Mouse (Mus musculus) forebrain, embryonic 12.5 days (tissue): Measurements from ENCODE around the gene Zbtb21. TPM values are rescaled to one million over a fixed set of nuclear protein-coding genes. Genes with fewer than 3 reads are reported as not detected.
"Not testable (repeated sequence)": the region's sequence is repeated elsewhere in the genome, so short reads cannot be mapped to it uniquely, and the experiment has no call there.

Experiments
- ATAC-seq: fragments of 200-750 bp; cut with Nextera tagmentation; 2 replicates; pipeline ENCODE4 v1.8.0; 2017; ENCODE audit warnings: moderate TSS enrichment; ENCODE audit not compliant: low FRiP score
- H3K27ac ChIP-seq: fragments of 300-500 bp; sonication (generic); 2 replicates; pipeline ENCODE4 v1.5.1; 2016; ENCODE audit warnings: mild to moderate bottlenecking
- H3K27me3 ChIP-seq: fragments of 300-500 bp; sonication (generic); 2 replicates; pipeline ENCODE4 v1.6.1; 2016; ENCODE audit warnings: mild to moderate bottlenecking
- H3K36me3 ChIP-seq: fragments of 300-500 bp; sonication (generic); replicated peaks from 2 replicates; pipeline ENCODE4 v1.6.1; 2016; ENCODE audit warnings: mild to moderate bottlenecking
- H3K4me1 ChIP-seq: fragments of 300-500 bp; sonication (generic); 2 replicates; pipeline ENCODE4 v1.6.1; 2016
- H3K4me2 ChIP-seq: fragments of 300-500 bp; sonication (generic); 2 replicates; pipeline ENCODE4 v1.6.1; 2016; ENCODE audit warnings: mild to moderate bottlenecking, moderate library complexity
- H3K4me3 ChIP-seq: fragments of 300-500 bp; sonication (generic); replicated peaks from 2 replicates; pipeline ENCODE4 v1.5.1; 2016; ENCODE audit warnings: mild to moderate bottlenecking
- H3K9ac ChIP-seq: fragments of 300-500 bp; sonication (generic); 2 replicates; pipeline ENCODE4 v1.6.1; 2016; ENCODE audit warnings: mild to moderate bottlenecking
- H3K9me3 ChIP-seq: fragments of 300-500 bp; sonication (generic); 2 replicates; pipeline ENCODE4 v1.6.1; 2016
- WGBS: fragments of 180-500 bp; shearing (Covaris S2); methylation state at CpG from one replicate; pipeline ENCODE4 v1.1.7; 2016; 5-methylcytosine and 5-hydroxymethylcytosine counted together
- polyA plus RNA-seq: library from polyadenylated mRNA; unstranded; fragments of >200 nt; fragmentation: Nextera tagmentation; extraction: Ambion mirVana; gene quantifications from 2 replicates; pipeline ENCODE4 v1.2.1, GENCODE M21; 2016

Zbtb21 gene
- 14.2 and 14.3 TPM in 2 replicates for polyA plus RNA-seq

GRCm38 (mm10) chr16:97962151-97962948 is at the start of gene Zbtb21, which contains the start of gene C2cd2:
Gene Zbtb21 (minus strand): TSS chr16:97962622.
Gene C2cd2 (minus strand): TSS chr16:97962598.
- ATAC-seq: peak; percentile 99
- Histone ChIP-seq H3K9me3 (no peaks in the 10 kb centered on the region), H3K36me3 (no peaks in the 10 kb centered on the region), H3K27me3 (no peaks in the 10 kb centered on the region), H3K9ac (peak within 1 kb of the TSS; percentile 92), H3K4me1 (peaks cover 11% of the 10 kb centered on the region; the same call in 1 of the 2 replicates), H3K4me2 (peak within 1 kb of the TSS; percentile 74), H3K4me3 (peak within 1 kb of the TSS; percentile 84), H3K27ac (peak within 1 kb of the TSS; percentile 93)
- under 1% methylated on average over 78 of the region's 78 CpGs for WGBS

GRCm38 (mm10) chr16:97997383-97997731 is 34.9 kb upstream of the Zbtb21 start:
- Histone ChIP-seq H3K9ac (peak overlapping the region; percentile 54), H3K4me3 (peak overlapping the region; percentile 57), H3K9me3 (peaks cover 14% of the 10 kb centered on the region; the same call in 1 of the 2 replicates), H3K4me1 (peaks cover 13% of the 10 kb centered on the region), H3K4me2 (peak overlapping the region; percentile 81)
- H3K27ac ChIP-seq, H3K27me3 ChIP-seq, ATAC-seq, H3K36me3 ChIP-seq: not testable (repeated sequence)
- 0% methylated on average over 8 of the region's 8 CpGs for WGBS

- peaks cover 13% of the 10 kb centered on the region for H3K4me1 ChIP-seq
- peaks cover 3% of the 10 kb centered on the region; the same call in 1 of the 2 replicates for H3K27me3 ChIP-seq
- H3K9ac ChIP-seq: peak within 1 kb of the TSS; percentile 54
Measured at GRCm38 (mm10) chr16:97996616-97997382, 34.4 kb upstream of the Zbtb21 start, which contains the start of gene B230307C23Rik. Gene B230307C23Rik (plus strand): TSS chr16:97997315.

GRCm38 (mm10) chr16:97995849-97996615 is 33.6 kb upstream of the Zbtb21 start:
- peaks cover 9% of the 10 kb centered on the region; the same call in 1 of the 2 replicates for H3K9me3 ChIP-seq
- ATAC-seq: no peak
- no peaks in the 10 kb centered on the region for H3K36me3 ChIP-seq
- peak overlapping the region; percentile 54; the same call in 1 of the 2 replicates for H3K9ac ChIP-seq
- peak overlapping the region; percentile 81 for H3K4me2 ChIP-seq
- H3K4me3 ChIP-seq: peak overlapping the region; percentile 57
- 14% methylated on average over 1 of the region's 1 CpGs for WGBS
- no peak overlapping the region for H3K27ac ChIP-seq
- peaks cover 13% of the 10 kb centered on the region for H3K4me1 ChIP-seq
- H3K27me3 ChIP-seq: peaks cover 3% of the 10 kb centered on the region; the same call in 1 of the 2 replicates

More at GRCm38 (mm10) chr16:97996616-97997382, 34.4 kb upstream of the Zbtb21 start, which contains the start of gene B230307C23Rik:
- 2% methylated on average over 22 of the region's 22 CpGs for WGBS
- peak within 1 kb of the TSS; percentile 81 for H3K4me2 ChIP-seq
- H3K27ac ChIP-seq: 0 out of 2 replicates have a peak within 1 kb of the TSS, but pooled peaks have one; percentile 31
- no peaks in the 10 kb centered on the region for H3K36me3 ChIP-seq
- peak within 1 kb of the TSS; percentile 57 for H3K4me3 ChIP-seq
- peaks cover 9% of the 10 kb centered on the region; the same call in 1 of the 2 replicates for H3K9me3 ChIP-seq
- peak; percentile 99 for ATAC-seq

- not testable (repeated sequence) for H3K9me3 ChIP-seq, H3K27me3 ChIP-seq, ATAC-seq, H3K36me3 ChIP-seq, H3K4me1 ChIP-seq, H3K27ac ChIP-seq, H3K4me2 ChIP-seq, H3K9ac ChIP-seq, H3K4me3 ChIP-seq
- 89% methylated on average over 3 of the region's 3 CpGs for WGBS
Measured at GRCm38 (mm10) chr16:97992477-97992876, 30.1 kb upstream of the Zbtb21 start.

- ATAC-seq: no peak
- Histone ChIP-seq H3K27me3 (peaks cover 3% of the 10 kb centered on the region; the same call in 1 of the 2 replicates), H3K36me3 (no peaks in the 10 kb centered on the region), H3K4me1 (peaks cover 4% of the 10 kb centered on the region), H3K9ac (no peak overlapping the region), H3K9me3 (no peaks in the 10 kb centered on the region), H3K4me2 (no peak overlapping the region), H3K4me3 (no peak overlapping the region), H3K27ac (no peak overlapping the region)
- 74% methylated on average over 2 of the region's 2 CpGs for WGBS
Measured at GRCm38 (mm10) chr16:97991517-97991916, 29.1 kb upstream of the Zbtb21 start.

GRCm38 (mm10) chr16:97984589-97984988 is 22.2 kb upstream of the Zbtb21 start:
- H3K4me3 ChIP-seq: no peak overlapping the region
- H3K4me2 ChIP-seq: no peak overlapping the region
- ATAC-seq: no peak
- no peaks in the 10 kb centered on the region for H3K4me1 ChIP-seq
- H3K9me3 ChIP-seq: no peaks in the 10 kb centered on the region
- no peaks in the 10 kb centered on the region for H3K27me3 ChIP-seq
- 37% methylated on average over 5 of the region's 5 CpGs for WGBS
- H3K27ac ChIP-seq: no peak overlapping the region
- H3K36me3 ChIP-seq: no peaks in the 10 kb centered on the region
- no peak overlapping the region for H3K9ac ChIP-seq

GRCm38 (mm10) chr16:97981362-97981761 is 18.9 kb upstream of the Zbtb21 start:
- Histone ChIP-seq H3K9ac (no peak overlapping the region), H3K27me3 (no peaks in the 10 kb centered on the region), H3K9me3 (no peaks in the 10 kb centered on the region), H3K4me1 (no peaks in the 10 kb centered on the region), H3K36me3 (no peaks in the 10 kb centered on the region), H3K4me3 (no peak overlapping the region), H3K27ac (no peak overlapping the region), H3K4me2 (no peak overlapping the region)
- no peak for ATAC-seq
- 81% methylated on average over 1 of the region's 1 CpGs for WGBS

- 82% methylated on average over 3 of the region's 3 CpGs for WGBS
- no peaks in the 10 kb centered on the region for H3K4me1 ChIP-seq
- no peak overlapping the region for H3K4me2 ChIP-seq
- H3K36me3 ChIP-seq: no peaks in the 10 kb centered on the region
- H3K27me3 ChIP-seq: no peaks in the 10 kb centered on the region
- ATAC-seq: no peak
- H3K27ac ChIP-seq: no peak overlapping the region
- H3K9ac ChIP-seq: no peak overlapping the region
- H3K9me3 ChIP-seq: no peaks in the 10 kb centered on the region
- no peak overlapping the region for H3K4me3 ChIP-seq
Measured at GRCm38 (mm10) chr16:97977722-97978121, 15.3 kb upstream of the Zbtb21 start.

GRCm38 (mm10) chr16:97977277-97977676 is 14.9 kb upstream of the Zbtb21 start:
- no peak for ATAC-seq
- 52% methylated on average over 1 of the region's 1 CpGs for WGBS
- H3K27me3 ChIP-seq: no peaks in the 10 kb centered on the region

GRCm38 (mm10) chr16:97963956-97964540 is 1.6 kb upstream of the Zbtb21 start:
- no peak overlapping the region for H3K4me3 ChIP-seq
- H3K4me2 ChIP-seq: no peak overlapping the region
- no peak overlapping the region for H3K27ac ChIP-seq
- no peak overlapping the region for H3K9ac ChIP-seq
- peaks cover 11% of the 10 kb centered on the region; the same call in 1 of the 2 replicates for H3K4me1 ChIP-seq
- WGBS: 91% methylated on average over 3 of the region's 3 CpGs
- no peaks in the 10 kb centered on the region for H3K36me3 ChIP-seq
- no peaks in the 10 kb centered on the region for H3K27me3 ChIP-seq
- ATAC-seq: no peak
- H3K9me3 ChIP-seq: no peaks in the 10 kb centered on the region

More at GRCm38 (mm10) chr16:97977277-97977676, 14.9 kb upstream of the Zbtb21 start:
- H3K4me3 ChIP-seq: no peak overlapping the region
- no peak overlapping the region for H3K27ac ChIP-seq
- H3K4me2 ChIP-seq: no peak overlapping the region
- H3K9me3 ChIP-seq: no peaks in the 10 kb centered on the region
- H3K4me1 ChIP-seq: no peaks in the 10 kb centered on the region
- H3K36me3 ChIP-seq: no peaks in the 10 kb centered on the region
- no peak overlapping the region for H3K9ac ChIP-seq
